Mouse (Mus musculus) embryonic facial prominence, embryonic 12.5 days (tissue): ENCODE measurements around the gene Elobl. TPM values are rescaled to one million over a fixed set of nuclear protein-coding genes. Genes with fewer than 3 reads are reported as not detected.

Experiments used
- ATAC-seq: fragments of 200-750 bp; cut with Nextera tagmentation; 2 replicates; pipeline ENCODE4 v1.8.0; 2017; ENCODE audit not compliant: insufficient number of reproducible peaks, insufficient read depth, low FRiP score, low TSS enrichment
- H3K27ac ChIP-seq: fragments of 300-500 bp; sonication (generic); 2 replicates; pipeline ENCODE4 v1.5.1; 2016; ENCODE audit warnings: mild to moderate bottlenecking
- H3K27me3 ChIP-seq: fragments of 300-500 bp; sonication (generic); 2 replicates; pipeline ENCODE4 v1.6.1; 2016; ENCODE audit warnings: mild to moderate bottlenecking, moderate library complexity
- H3K36me3 ChIP-seq: fragments of 300-500 bp; sonication (generic); 2 replicates; pipeline ENCODE4 v1.6.1; 2016; ENCODE audit warnings: mild to moderate bottlenecking
- H3K4me1 ChIP-seq: fragments of 300-500 bp; sonication (generic); 2 replicates; pipeline ENCODE4 v1.6.1; 2016
- H3K4me2 ChIP-seq: fragments of 300-500 bp; sonication (generic); replicated peaks from 2 replicates; pipeline ENCODE4 v1.6.1; 2016; ENCODE audit warnings: mild to moderate bottlenecking, moderate library complexity
- H3K4me3 ChIP-seq: fragments of 300-500 bp; sonication (generic); 2 replicates; pipeline ENCODE4 v1.5.1; 2016; ENCODE audit warnings: mild to moderate bottlenecking
- H3K9ac ChIP-seq: fragments of 300-500 bp; sonication (generic); 2 replicates; pipeline ENCODE4 v1.6.1; 2016; ENCODE audit warnings: mild to moderate bottlenecking, moderate library complexity
- H3K9me3 ChIP-seq: fragments of 300-500 bp; sonication (generic); 2 replicates; pipeline ENCODE4 v1.6.1; 2016; ENCODE audit warnings: mild to moderate bottlenecking, moderate library complexity
- WGBS: fragments of 180-500 bp; shearing (Covaris S2); methylation state at CpG from one replicate; pipeline ENCODE4 v1.1.7; 2016; 5-methylcytosine and 5-hydroxymethylcytosine counted together
- polyA plus RNA-seq: library from polyadenylated mRNA; unstranded; fragments of >200 nt; fragmentation: Nextera tagmentation; extraction: Ambion mirVana; gene quantifications from 2 replicates; pipeline ENCODE4 v1.2.1, GENCODE M21; 2016

Gene Elobl
- polyA plus RNA-seq, 1 experiment from 2014 or later = not detected

DNA sequence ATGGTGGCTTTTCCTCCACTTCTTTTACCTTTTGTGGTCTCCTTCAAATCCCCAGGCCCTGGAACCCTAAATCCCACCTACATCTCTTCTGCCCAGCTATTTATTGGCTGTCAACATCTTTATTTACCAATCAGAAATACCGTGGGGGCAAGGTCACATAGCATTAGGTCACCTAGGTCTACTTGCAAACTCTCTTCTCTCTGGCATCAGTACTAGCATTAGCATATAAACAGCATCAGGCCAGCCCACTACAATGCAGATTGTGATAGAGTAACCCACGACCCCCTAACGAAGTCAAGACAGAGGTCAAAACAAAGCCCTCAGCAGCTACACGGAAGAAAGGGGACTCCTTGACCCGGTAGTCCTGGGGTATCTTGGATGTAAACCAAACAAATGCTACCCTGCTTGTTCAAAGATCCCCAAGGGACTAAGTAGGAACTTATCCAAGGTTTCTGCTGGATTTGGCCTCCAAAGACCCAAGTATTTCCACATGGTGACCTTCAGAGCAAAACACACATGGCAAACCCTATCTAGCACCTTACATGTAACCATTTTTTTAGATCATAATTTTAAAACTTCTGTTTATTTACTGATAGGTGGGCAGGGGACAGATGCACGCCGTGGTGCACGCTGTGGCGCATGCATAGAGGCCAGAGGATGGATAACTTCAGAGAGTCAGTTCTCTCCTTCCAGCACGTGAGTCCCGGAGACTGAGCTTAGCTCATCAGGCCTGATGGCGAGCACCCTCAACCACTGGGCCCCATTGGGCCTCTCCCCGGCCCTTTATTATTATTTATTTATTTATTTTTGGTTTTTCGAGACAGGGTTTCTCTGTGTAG is 34.8 kb downstream of the Elobl start:
- H3K4me1 ChIP-seq = no peaks in the 10 kb centered on the region
- no peak overlapping the region for H3K27ac ChIP-seq
- no peak overlapping the region for H3K4me3 ChIP-seq
- H3K4me2 ChIP-seq = no peak overlapping the region
- no peaks in the 10 kb centered on the region for H3K9me3 ChIP-seq
- 77% methylated on average over 14 of the region's 14 CpGs for WGBS
- no peak for ATAC-seq
- no peaks in the 10 kb centered on the region for H3K27me3 ChIP-seq
- no peak overlapping the region for H3K9ac ChIP-seq
- H3K36me3 ChIP-seq = peaks cover 63% of the 10 kb centered on the region

DNA sequence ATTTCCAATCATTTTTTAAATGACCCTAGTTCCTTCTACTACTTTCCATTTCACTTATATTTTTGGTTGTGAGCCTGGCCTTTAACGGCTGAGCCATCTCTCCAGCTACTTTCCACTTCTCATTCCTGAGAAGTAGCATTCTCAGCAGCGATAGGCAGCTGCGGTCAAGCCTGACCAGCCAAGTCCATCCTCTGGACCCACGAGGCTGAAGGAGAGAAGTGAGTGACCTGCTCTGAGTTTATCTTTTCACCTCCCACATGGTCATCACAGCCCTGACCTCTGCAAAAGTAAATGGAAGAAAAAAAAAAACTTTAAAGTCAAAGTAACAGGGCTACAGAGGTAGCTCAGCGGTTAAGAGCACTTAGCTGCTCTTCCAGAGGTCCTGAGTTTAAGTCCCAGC is 40.2 kb downstream of the Elobl start:
- Histone ChIP-seq H3K4me2 (no peak overlapping the region), H3K9me3 (no peaks in the 10 kb centered on the region), H3K4me1 (no peaks in the 10 kb centered on the region), H3K27me3 (no peaks in the 10 kb centered on the region), H3K27ac (no peak overlapping the region), H3K4me3 (no peak overlapping the region), H3K36me3 (peaks cover 60% of the 10 kb centered on the region), H3K9ac (no peak overlapping the region)
- WGBS = 87% methylated on average over 5 of the region's 5 CpGs
- no peak for ATAC-seq

Other genes with a start within 250 kb of the Elobl start
- gene Msi2, start 248.4 kb downstream of the Elobl start, polyA plus RNA-seq = 22.0 and 25.8 TPM in 2 replicates
- gene Akap1, start 102.3 kb downstream of the Elobl start, polyA plus RNA-seq = 17.4 and 18.1 TPM in 2 replicates
- gene Scpep1, start 11.5 kb downstream of the Elobl start, polyA plus RNA-seq = 72.9 and 77.4 TPM in 2 replicates
- 29.9 and 33.8 TPM in 2 replicates for gene Coil, start 3.3 kb upstream of the Elobl start, polyA plus RNA-seq
- 4.7 and 4.9 TPM in 2 replicates for gene Trim25, start 32.4 kb upstream of the Elobl start, polyA plus RNA-seq
- 6.5 and 6.6 TPM in 2 replicates for gene Dgke, start 99.9 kb upstream of the Elobl start, polyA plus RNA-seq
- gene Gm525, start 106.9 kb upstream of the Elobl start, polyA plus RNA-seq = 0.32 TPM in 1 of 2 replicates, not detected in the other